Mouse (Mus musculus) stomach, postnatal 0 days (tissue): Measurements from ENCODE around the gene Adamts4. TPM values are rescaled to one million over a fixed set of nuclear protein-coding genes. Genes with fewer than 3 reads are reported as not detected.

Source experiments
- ATAC-seq: fragments of 200-750 bp; cut with Nextera tagmentation; 2 replicates; pipeline ENCODE4 v1.8.0; 2017; ENCODE audit not compliant: low FRiP score, low TSS enrichment
- DNase-seq: peaks from one replicate; pipeline ENCODE4 v3.0.0-alpha.2; 2016; ENCODE audit warnings: low spot score
- H3K27ac ChIP-seq: fragments of 300-500 bp; sonication (generic); replicated peaks from 2 replicates; pipeline ENCODE4 v1.5.1; 2014; ENCODE audit warnings: mild to moderate bottlenecking, control low read depth
- H3K27me3 ChIP-seq: fragments of 300-500 bp; sonication (generic); 2 replicates; pipeline ENCODE4 v1.6.1; 2014; ENCODE audit warnings: low read length; ENCODE audit not compliant: control insufficient read depth, insufficient read depth
- H3K36me3 ChIP-seq: fragments of 300-500 bp; sonication (generic); 2 replicates; pipeline ENCODE4 v1.6.1; 2014; ENCODE audit warnings: low read length, mixed read lengths; ENCODE audit not compliant: control insufficient read depth, insufficient read depth
- H3K4me1 ChIP-seq: fragments of 300-500 bp; sonication (generic); replicated peaks from 2 replicates; pipeline ENCODE4 v1.6.1; 2014; ENCODE audit warnings: antibody characterized with exemption; ENCODE audit not compliant: control insufficient read depth, insufficient read depth
- H3K4me2 ChIP-seq: fragments of 300-500 bp; sonication (generic); replicated peaks from 2 replicates; pipeline ENCODE4 v1.6.1; 2014; ENCODE audit warnings: low read depth, mild to moderate bottlenecking, control low read depth, moderate library complexity
- H3K4me3 ChIP-seq: fragments of 300-500 bp; sonication (generic); 2 replicates; pipeline ENCODE4 v1.5.1; 2014; ENCODE audit warnings: low read depth, low read length, control low read depth
- H3K9ac ChIP-seq: fragments of 300-500 bp; sonication (generic); 2 replicates; pipeline ENCODE4 v1.6.1; 2014; ENCODE audit warnings: mild to moderate bottlenecking, low read length, control low read depth, mixed read lengths
- H3K9me3 ChIP-seq: fragments of 300-500 bp; sonication (generic); 2 replicates; pipeline ENCODE4 v1.6.1; 2016; ENCODE audit warnings: low read length; ENCODE audit not compliant: control insufficient read depth
- CTCF ChIP-seq: IDR thresholded peaks from 2 replicates; pipeline ENCODE4 v1.5.1; 2016; ENCODE audit warnings: antibody characterized with exemption, low read depth, mild to moderate bottlenecking, moderate library complexity
- EP300 ChIP-seq: optimal IDR thresholded peaks from 2 replicates; pipeline ENCODE3; 2016; ENCODE audit warnings: antibody characterized with exemption
- WGBS: fragments of 180-500 bp; shearing (Covaris S2); extraction: QIAGEN DNeasy Blood & Tissue Kit; methylation state at CpG from one replicate; pipeline ENCODE4 v1.1.7; 2014; 5-methylcytosine and 5-hydroxymethylcytosine counted together
- polyA plus RNA-seq: library from polyadenylated mRNA; unstranded; fragments of >200 nt; fragmentation: Nextera tagmentation; extraction: Ambion mirVana; gene quantifications from 2 replicates; pipeline ENCODE4 v1.2.1, GENCODE M21; 2015

The Adamts4 gene
- polyA plus RNA-seq, 1 experiment from 2014 or later = 3.9 TPM

GRCm38 (mm10) chr1:171262594-171263130, 12.4 kb downstream of the Adamts4 start:
- H3K27ac ChIP-seq = peak overlapping the region; percentile 91
- peak overlapping the region; percentile 40 for H3K4me2 ChIP-seq
- ATAC-seq = peak; percentile 63
- 0 out of 2 replicates have a peak, but pooled peaks cover 3% of the 10 kb centered on the region for H3K4me1 ChIP-seq
- H3K9ac ChIP-seq = 0 out of 2 replicates have a peak overlapping the region, but pooled peaks have one; percentile 31
- no peaks in the 10 kb centered on the region for H3K9me3 ChIP-seq
- H3K4me3 ChIP-seq = no peak overlapping the region; the same call in 1 of the 2 replicates
- TF ChIP-seq CTCF (no peak), EP300 (no peak)
- peak; percentile 62 for DNase-seq
- H3K27me3 ChIP-seq = no peaks in the 10 kb centered on the region
- 0% methylated on average over 8 of the region's 8 CpGs for WGBS
- no peaks in the 10 kb centered on the region for H3K36me3 ChIP-seq

- H3K4me3 ChIP-seq = no peak overlapping the region
Measured at GRCm38 (mm10) chr1:171263185-171263611, 13.0 kb downstream of the Adamts4 start.

GRCm38 (mm10) chr1:171263666-171264461, 13.6 kb downstream of the Adamts4 start:
- WGBS = 64% methylated on average over 3 of the region's 3 CpGs
- ATAC-seq = peak; percentile 27; the same call in 1 of the 2 replicates
- H3K9me3 ChIP-seq = no peaks in the 10 kb centered on the region
- no peak overlapping the region for H3K4me3 ChIP-seq
- H3K36me3 ChIP-seq = no peaks in the 10 kb centered on the region
- H3K4me2 ChIP-seq = no peak overlapping the region
- H3K27ac ChIP-seq = peak overlapping the region; percentile 84
- no peak for TF ChIP-seq EP300
- TF ChIP-seq CTCF = peak; percentile 50
- H3K9ac ChIP-seq = no peak overlapping the region
- no peak for DNase-seq
- H3K4me1 ChIP-seq = 0 out of 2 replicates have a peak, but pooled peaks cover 3% of the 10 kb centered on the region
- no peaks in the 10 kb centered on the region for H3K27me3 ChIP-seq

More at GRCm38 (mm10) chr1:171263185-171263611, 13.0 kb downstream of the Adamts4 start:
- Histone ChIP-seq H3K4me2 (peak overlapping the region; percentile 40; the same call in 1 of the 2 replicates), H3K4me1 (0 out of 2 replicates have a peak, but pooled peaks cover 3% of the 10 kb centered on the region), H3K36me3 (no peaks in the 10 kb centered on the region), H3K27ac (peak overlapping the region; percentile 84), H3K9ac (no peak overlapping the region), H3K27me3 (no peaks in the 10 kb centered on the region), H3K9me3 (no peaks in the 10 kb centered on the region)
- TF ChIP-seq CTCF (no peak), EP300 (no peak)
- DNase-seq = peak; percentile 55
- peak; percentile 82; the same call in 1 of the 2 replicates for ATAC-seq
- WGBS = 0% methylated on average over 2 of the region's 2 CpGs

GRCm38 (mm10) chr1:171265971-171266744, 15.9 kb downstream of the Adamts4 start:
- no peak for ATAC-seq
- H3K4me2 ChIP-seq = no peak overlapping the region
- no peak for DNase-seq
- no peak overlapping the region for H3K9ac ChIP-seq
- H3K36me3 ChIP-seq = no peaks in the 10 kb centered on the region
- no peaks in the 10 kb centered on the region for H3K27me3 ChIP-seq
- 0 out of 2 replicates have a peak, but pooled peaks cover 5% of the 10 kb centered on the region for H3K4me1 ChIP-seq
- no peak overlapping the region for H3K4me3 ChIP-seq
- WGBS = 48% methylated on average over 4 of the region's 4 CpGs
- TF ChIP-seq CTCF (no peak), EP300 (no peak)
- H3K27ac ChIP-seq = no peak overlapping the region
- no peaks in the 10 kb centered on the region for H3K9me3 ChIP-seq

GRCm38 (mm10) chr1:171268341-171268740, 18.1 kb downstream of the Adamts4 start:
- no peak for DNase-seq
- Histone ChIP-seq H3K9ac (no peak overlapping the region), H3K4me2 (no peak overlapping the region), H3K36me3 (peaks cover 3% of the 10 kb centered on the region; the same call in 1 of the 2 replicates), H3K9me3 (no peaks in the 10 kb centered on the region), H3K27ac (peak overlapping the region; percentile 30; the same call in 1 of the 2 replicates), H3K4me3 (no peak overlapping the region), H3K27me3 (no peaks in the 10 kb centered on the region), H3K4me1 (0 out of 2 replicates have a peak, but pooled peaks cover 2% of the 10 kb centered on the region)
- 68% methylated on average over 1 of the region's 1 CpGs for WGBS
- TF ChIP-seq CTCF (no peak), EP300 (no peak)
- no peak for ATAC-seq
